Mouse (Mus musculus) stomach, postnatal 0 days (tissue): ENCODE data around the gene Ifna13. TPM values are rescaled to one million over a fixed set of nuclear protein-coding genes. Genes with fewer than 3 reads are reported as not detected.

Experiments used
- ATAC-seq: fragments of 200-750 bp; cut with Nextera tagmentation; 2 replicates; pipeline ENCODE4 v1.8.0; 2017; ENCODE audit not compliant: low FRiP score, low TSS enrichment
- DNase-seq: peaks from one replicate; pipeline ENCODE4 v3.0.0-alpha.2; 2016; ENCODE audit warnings: low spot score
- H3K27ac ChIP-seq: fragments of 300-500 bp; sonication (generic); replicated peaks from 2 replicates; pipeline ENCODE4 v1.5.1; 2014; ENCODE audit warnings: mild to moderate bottlenecking, control low read depth
- H3K27me3 ChIP-seq: fragments of 300-500 bp; sonication (generic); 2 replicates; pipeline ENCODE4 v1.6.1; 2014; ENCODE audit warnings: low read length; ENCODE audit not compliant: control insufficient read depth, insufficient read depth
- H3K36me3 ChIP-seq: fragments of 300-500 bp; sonication (generic); 2 replicates; pipeline ENCODE4 v1.6.1; 2014; ENCODE audit warnings: low read length, mixed read lengths; ENCODE audit not compliant: control insufficient read depth, insufficient read depth
- H3K4me1 ChIP-seq: fragments of 300-500 bp; sonication (generic); replicated peaks from 2 replicates; pipeline ENCODE4 v1.6.1; 2014; ENCODE audit warnings: antibody characterized with exemption; ENCODE audit not compliant: control insufficient read depth, insufficient read depth
- H3K4me2 ChIP-seq: fragments of 300-500 bp; sonication (generic); replicated peaks from 2 replicates; pipeline ENCODE4 v1.6.1; 2014; ENCODE audit warnings: low read depth, mild to moderate bottlenecking, control low read depth, moderate library complexity
- H3K4me3 ChIP-seq: fragments of 300-500 bp; sonication (generic); 2 replicates; pipeline ENCODE4 v1.5.1; 2014; ENCODE audit warnings: low read depth, low read length, control low read depth
- H3K9ac ChIP-seq: fragments of 300-500 bp; sonication (generic); 2 replicates; pipeline ENCODE4 v1.6.1; 2014; ENCODE audit warnings: mild to moderate bottlenecking, low read length, control low read depth, mixed read lengths
- H3K9me3 ChIP-seq: fragments of 300-500 bp; sonication (generic); 2 replicates; pipeline ENCODE4 v1.6.1; 2016; ENCODE audit warnings: low read length; ENCODE audit not compliant: control insufficient read depth
- CTCF ChIP-seq: IDR thresholded peaks from 2 replicates; pipeline ENCODE4 v1.5.1; 2016; ENCODE audit warnings: antibody characterized with exemption, low read depth, mild to moderate bottlenecking, moderate library complexity
- EP300 ChIP-seq: optimal IDR thresholded peaks from 2 replicates; pipeline ENCODE3; 2016; ENCODE audit warnings: antibody characterized with exemption
- WGBS: fragments of 180-500 bp; shearing (Covaris S2); extraction: QIAGEN DNeasy Blood & Tissue Kit; methylation state at CpG from one replicate; pipeline ENCODE4 v1.1.7; 2014; 5-methylcytosine and 5-hydroxymethylcytosine counted together
- polyA plus RNA-seq: library from polyadenylated mRNA; unstranded; fragments of >200 nt; fragmentation: Nextera tagmentation; extraction: Ambion mirVana; gene quantifications from 2 replicates; pipeline ENCODE4 v1.2.1, GENCODE M21; 2015

Gene Ifna13
- polyA plus RNA-seq, 1 experiment from 2014 or later, result not detected

GRCm38 (mm10) chr4:88680362-88680761 is 36.1 kb upstream of the Ifna13 start:
- no peaks in the 10 kb centered on the region for H3K36me3 ChIP-seq
- H3K4me2 ChIP-seq, result no peak overlapping the region
- no peak overlapping the region for H3K9ac ChIP-seq
- no peak for ATAC-seq
- H3K9me3 ChIP-seq, result no peaks in the 10 kb centered on the region
- H3K27ac ChIP-seq, result no peak overlapping the region
- DNase-seq, result peak; percentile 30
- no peaks in the 10 kb centered on the region for H3K27me3 ChIP-seq
- WGBS, result 38% methylated on average over 8 of the region's 8 CpGs
- H3K4me3 ChIP-seq, result no peak overlapping the region
- no peak for TF ChIP-seq EP300
- peak; percentile 74 for TF ChIP-seq CTCF
- no peaks in the 10 kb centered on the region for H3K4me1 ChIP-seq

GRCm38 (mm10) chr4:88676824-88677223 is 32.6 kb upstream of the Ifna13 start, which contains the start of gene Ifna16:
Ifna16 (minus strand) TSS chr4:88676924.
- ATAC-seq (no peak), DNase-seq (no peak)
- Histone ChIP-seq H3K4me3 (no peak within 1 kb of the TSS), H3K27me3 (no peaks in the 10 kb centered on the region), H3K9ac (no peak within 1 kb of the TSS), H3K4me2 (no peak within 1 kb of the TSS), H3K4me1 (no peaks in the 10 kb centered on the region), H3K27ac (no peak within 1 kb of the TSS), H3K9me3 (no peaks in the 10 kb centered on the region), H3K36me3 (no peaks in the 10 kb centered on the region)
- no peak for TF ChIP-seq EP300
- no peak for TF ChIP-seq CTCF
- 80% methylated on average over 1 of the region's 1 CpGs for WGBS

GRCm38 (mm10) chr4:88655461-88655860 is 11.2 kb upstream of the Ifna13 start:
- DNase-seq, result no peak
- Histone ChIP-seq H3K9ac (no peak overlapping the region), H3K27me3 (no peaks in the 10 kb centered on the region), H3K4me2 (no peak overlapping the region), H3K4me1 (no peaks in the 10 kb centered on the region), H3K36me3 (no peaks in the 10 kb centered on the region), H3K9me3 (no peaks in the 10 kb centered on the region), H3K27ac (no peak overlapping the region), H3K4me3 (no peak overlapping the region)
- no peak for TF ChIP-seq CTCF
- TF ChIP-seq EP300, result no peak
- WGBS, result 21% methylated on average over 1 of the region's 1 CpGs
- no peak for ATAC-seq

GRCm38 (mm10) chr4:88653644-88654043 is 9.4 kb upstream of the Ifna13 start:
- no peak for DNase-seq
- Histone ChIP-seq H3K27me3 (no peaks in the 10 kb centered on the region), H3K9me3 (no peaks in the 10 kb centered on the region), H3K4me1 (no peaks in the 10 kb centered on the region), H3K4me3 (no peak overlapping the region), H3K9ac (no peak overlapping the region), H3K36me3 (no peaks in the 10 kb centered on the region), H3K4me2 (no peak overlapping the region), H3K27ac (no peak overlapping the region)
- ATAC-seq, result no peak
- TF ChIP-seq CTCF (no peak), EP300 (no peak)
- 62% methylated on average over 3 of the region's 3 CpGs for WGBS

- Histone ChIP-seq H3K36me3 (no peaks in the 10 kb centered on the region), H3K27me3 (no peaks in the 10 kb centered on the region), H3K4me2 (no peak overlapping the region), H3K9me3 (no peaks in the 10 kb centered on the region), H3K4me3 (no peak overlapping the region), H3K9ac (no peak overlapping the region), H3K27ac (no peak overlapping the region), H3K4me1 (no peaks in the 10 kb centered on the region)
- ATAC-seq (no peak), DNase-seq (no peak)
- 26% methylated on average over 2 of the region's 2 CpGs for WGBS
- TF ChIP-seq CTCF, result no peak
Observed at GRCm38 (mm10) chr4:88642526-88642925, 1.7 kb downstream of the Ifna13 start.

- H3K9me3 ChIP-seq, result no peaks in the 10 kb centered on the region
- DNase-seq, result peak; percentile 94
- no peak overlapping the region; the same call in 1 of the 2 replicates for H3K9ac ChIP-seq
- H3K27me3 ChIP-seq, result no peaks in the 10 kb centered on the region
- H3K4me3 ChIP-seq, result peak overlapping the region; percentile 39
- H3K4me1 ChIP-seq, result no peaks in the 10 kb centered on the region
- peak; percentile 99 for ATAC-seq
- 15% methylated on average over 11 of the region's 11 CpGs for WGBS
- no peak for TF ChIP-seq EP300
- TF ChIP-seq CTCF, result peak; percentile 90
- peak overlapping the region; percentile 54 for H3K4me2 ChIP-seq
- H3K36me3 ChIP-seq, result no peaks in the 10 kb centered on the region
- H3K27ac ChIP-seq, result no peak overlapping the region
Observed at GRCm38 (mm10) chr4:88641077-88641831, 3.0 kb downstream of the Ifna13 start.
